9 mouse cellular contexts compared by ENCODE assay signal in genomic region chr9:56894006-56894405, GRCm38 (mm10). TPM values are rescaled to one million over a fixed set of nuclear protein-coding genes. Genes with fewer than 3 reads are reported as not detected.
A peak's percentile ranks its signal among the peaks of the same experiment; 100 is the strongest.
DNase-seq lines count a peak whose midpoint lies in the region; ATAC-seq lines count a peak whose summit lies in the region.
"Had no signal": no experiment of that assay in that cellular context is flagged by ENCODE, and none has a peak within 500 bp of the region (broad histone marks: within the 10 kb centered on the region; RNA-seq: fewer than 3 reads in every experiment).

No protein-coding gene starts in this region.

- H3K9ac ChIP-seq in kidney, embryonic 16.5 days (replicated peaks; ENCODE audit: low read length) = peak overlapping the region; percentile 22; the same call in 1 of the 2 replicates
- H3K9ac ChIP-seq in heart, embryonic 13.5 days = peak overlapping the region; percentile 74

- no peak for DNase-seq in kidney, adult 11 months
- peak; percentile 44 for DNase-seq in 3134 (ENCODE audit: extremely low read depth, insufficient read length, low spot score)
- DNase-seq in B cell, adult 2 months = peak; percentile 34 to 39
- DNase-seq in urinary bladder, adult 2 months (ENCODE audit: low spot score) = no peak
- DNase-seq in layer of hippocampus, postnatal 25 days (ENCODE audit: extremely low spot score in 1 of 2, low spot score in 1 of 2) = no peak

- peaks cover 24% of the 10 kb centered on the region for H3K4me1 ChIP-seq in kidney, embryonic 16.5 days (ENCODE audit: insufficient read depth, low read length)
- peaks cover 34% of the 10 kb centered on the region for H3K4me1 ChIP-seq in heart, embryonic 13.5 days

- ATAC-seq in kidney, embryonic 16.5 days (ENCODE audit: low FRiP score, low TSS enrichment) = no peak
- no peak for ATAC-seq in heart, embryonic 13.5 days (ENCODE audit: extremely low read depth, insufficient number of reproducible peaks, low FRiP score, low TSS enrichment)
- ATAC-seq in megakaryocyte progenitor cell, adult 5-6 weeks (replicated peaks; ENCODE audit: poor library complexity) = peak; percentile 44

- no peaks in the 10 kb centered on the region for H3K9me3 ChIP-seq in kidney, embryonic 16.5 days (ENCODE audit: low read length)
- no peaks in the 10 kb centered on the region for H3K9me3 ChIP-seq in heart, embryonic 13.5 days

- H3K4me2 ChIP-seq in kidney, embryonic 16.5 days (replicated peaks; ENCODE audit: low read depth, low read length) = no peak overlapping the region
- H3K4me2 ChIP-seq in heart, embryonic 13.5 days = no peak overlapping the region

- H3K4me3 ChIP-seq in kidney, embryonic 16.5 days (ENCODE audit: low read length) = no peak overlapping the region
- H3K4me3 ChIP-seq in heart, embryonic 13.5 days = no peak overlapping the region

- H3K36me3 ChIP-seq in kidney, embryonic 16.5 days (ENCODE audit: insufficient read depth, low read length) = peaks cover 8% of the 10 kb centered on the region; the same call in 1 of the 2 replicates
- H3K36me3 ChIP-seq in heart, embryonic 13.5 days = peaks cover 75% of the 10 kb centered on the region

- WGBS in kidney, embryonic 16.5 days = 17% methylated on average over 3 of the region's 3 CpGs
- WGBS in heart, embryonic 13.5 days = 14% methylated on average over 3 of the region's 3 CpGs

- H3K27me3 ChIP-seq in kidney, embryonic 16.5 days (ENCODE audit: insufficient read depth, low read length) = no peaks in the 10 kb centered on the region
- peaks cover 10% of the 10 kb centered on the region for H3K27me3 ChIP-seq in heart, embryonic 13.5 days (replicated peaks)

- no peak overlapping the region for H3K27ac ChIP-seq in kidney, embryonic 16.5 days (ENCODE audit: low read length)
- H3K27ac ChIP-seq in heart, embryonic 13.5 days (replicated peaks) = no peak overlapping the region; the same call in 1 of the 2 replicates

RNA-seq across cellular contexts. Expression of gene Cspg4, which starts 29.2 kb away (rescaled TPM):
- 30.5 and 32.6 TPM in 2 replicates for polyA plus RNA-seq in kidney, embryonic 16.5 days (2015; fragmentation: Nextera tagmentation; extraction: Ambion mirVana)
- 24.2 and 26.2 TPM in 2 replicates for polyA plus RNA-seq in heart, embryonic 13.5 days (2015; fragmentation: Nextera tagmentation; extraction: Ambion mirVana)
- total RNA-seq in megakaryocyte progenitor cell, adult 5-6 weeks (2015) = not detected in 2 replicates
- total RNA-seq in megakaryocyte progenitor cell, adult 5-6 weeks (2017) = not detected in 2 replicates
- polyA plus RNA-seq in urinary bladder, adult 2 months (2012; rRNA removed) = 27.7 and 39.1 TPM in 2 replicates
- total RNA-seq in layer of hippocampus, postnatal 25 days (2021) = 10 to 100 TPM; 19.9 to 25.1 TPM

RNA-seq across cellular contexts. Expression of gene Odf3l1, which starts 29.5 kb away (rescaled TPM):
- polyA plus RNA-seq in kidney, embryonic 16.5 days (2015; fragmentation: Nextera tagmentation; extraction: Ambion mirVana) = 0.26 and 0.32 TPM in 2 replicates
- 0.49 and 0.73 TPM in 2 replicates for polyA plus RNA-seq in heart, embryonic 13.5 days (2015; fragmentation: Nextera tagmentation; extraction: Ambion mirVana)
- not detected in 2 replicates for total RNA-seq in megakaryocyte progenitor cell, adult 5-6 weeks (2015)
- not detected in 2 replicates for total RNA-seq in megakaryocyte progenitor cell, adult 5-6 weeks (2017)
- polyA plus RNA-seq in urinary bladder, adult 2 months (2012; rRNA removed) = 0.96 and 1.1 TPM in 2 replicates
- not detected for total RNA-seq in layer of hippocampus, postnatal 25 days (2021)
- polyA plus RNA-seq: liver, embryonic 16.5 days had no signal

RNA-seq across cellular contexts. Expression of gene Snx33, which starts 34.2 kb away (rescaled TPM):
- polyA plus RNA-seq in kidney, embryonic 16.5 days (2015; fragmentation: Nextera tagmentation; extraction: Ambion mirVana) = 11.9 and 12.3 TPM in 2 replicates
- polyA plus RNA-seq in heart, embryonic 13.5 days (2015; fragmentation: Nextera tagmentation; extraction: Ambion mirVana) = 6.6 TPM in 2 replicates
- 3.3 TPM in 2 replicates for total RNA-seq in megakaryocyte progenitor cell, adult 5-6 weeks (2015)
- total RNA-seq in megakaryocyte progenitor cell, adult 5-6 weeks (2017) = 2.8 TPM in 2 replicates
- polyA plus RNA-seq in urinary bladder, adult 2 months (2012; rRNA removed) = 21.3 and 24.1 TPM in 2 replicates
- 1 to 10 TPM; 8.1 to 8.4 TPM for total RNA-seq in layer of hippocampus, postnatal 25 days (2021)

RNA-seq across cellular contexts. Expression of gene Imp3, which starts 43.3 kb away (rescaled TPM):
- polyA plus RNA-seq in kidney, embryonic 16.5 days (2015; fragmentation: Nextera tagmentation; extraction: Ambion mirVana) = 89.7 and 92.6 TPM in 2 replicates
- polyA plus RNA-seq in heart, embryonic 13.5 days (2015; fragmentation: Nextera tagmentation; extraction: Ambion mirVana) = 61.8 and 63.2 TPM in 2 replicates
- 138 and 147 TPM in 2 replicates for total RNA-seq in megakaryocyte progenitor cell, adult 5-6 weeks (2015)
- 68.5 and 77.3 TPM in 2 replicates for total RNA-seq in megakaryocyte progenitor cell, adult 5-6 weeks (2017)
- 121 and 136 TPM in 2 replicates for polyA plus RNA-seq in urinary bladder, adult 2 months (2012; rRNA removed)
- 10 to 100 TPM; 47.8 to 59.3 TPM for total RNA-seq in layer of hippocampus, postnatal 25 days (2021)

RNA-seq across cellular contexts. Expression of gene Snupn, which starts 56.7 kb away (rescaled TPM):
- 27.2 and 29.4 TPM in 2 replicates for polyA plus RNA-seq in kidney, embryonic 16.5 days (2015; fragmentation: Nextera tagmentation; extraction: Ambion mirVana)
- 17.4 and 17.8 TPM in 2 replicates for polyA plus RNA-seq in heart, embryonic 13.5 days (2015; fragmentation: Nextera tagmentation; extraction: Ambion mirVana)
- total RNA-seq in megakaryocyte progenitor cell, adult 5-6 weeks (2015) = 10.3 and 12.1 TPM in 2 replicates
- 9.0 and 9.4 TPM in 2 replicates for total RNA-seq in megakaryocyte progenitor cell, adult 5-6 weeks (2017)
- polyA plus RNA-seq in urinary bladder, adult 2 months (2012; rRNA removed) = 11.3 and 13.0 TPM in 2 replicates
- total RNA-seq in layer of hippocampus, postnatal 25 days (2021) = 10 to 100 TPM; 16.1 to 16.3 TPM

Comparison
In these comparisons a context has a peak if more than half of its experiments do, and no peak if none do; other contexts are left out.
1. DNase-seq: peak in 3134 (single experiment) and B cell, adult 2 months (2 of 2); none in kidney, adult 11 months (single experiment), urinary bladder, adult 2 months (single experiment) and layer of hippocampus, postnatal 25 days (0 of 2).